Mouse (Mus musculus) megakaryocyte, embryonic 14.5 days (primary cell): ENCODE results near the gene Terb2.

ENCODE experiments used
- FLI1 ChIP-seq: IDR thresholded peaks from 2 replicates; pipeline ENCODE4 v1.6.1; 2012; ENCODE audit warnings: low read length, inconsistent platforms, mixed read lengths
- GATA1 ChIP-seq: IDR thresholded peaks from 3 replicates; pipeline ENCODE4 v1.6.1; 2012; ENCODE audit warnings: mixed read lengths, low read length, inconsistent platforms, borderline replicate concordance

- TF ChIP-seq GATA1, result no peak
- TF ChIP-seq FLI1, result no peak
Measured at GRCm38 (mm10) chr2:122147508-122148241, 38.4 kb upstream of the Terb2 start, which contains the start of gene B2m.
